Comparison of ENCODE assay signal across 19 mouse cellular contexts in genomic region chr5:5096248-5096915, GRCm38 (mm10).
"Had no signal": no experiment of that assay in that cellular context is flagged by ENCODE, and none has a peak within 500 bp of the region (broad histone marks: within the 10 kb centered on the region; RNA-seq: fewer than 3 reads in every experiment).

No protein-coding gene starts in this region.

- H3K4me3 ChIP-seq: lung, embryonic 15.5 days; megakaryocyte, embryonic 14.5 days; midbrain, embryonic 13.5 days; midbrain, embryonic 15.5 days; neural tube, embryonic 12.5 days had no signal

- H3K9ac ChIP-seq: lung, embryonic 15.5 days; midbrain, embryonic 13.5 days; midbrain, embryonic 15.5 days; neural tube, embryonic 12.5 days had no signal

- H3K27ac ChIP-seq: lung, embryonic 15.5 days; macrophage; midbrain, embryonic 13.5 days; midbrain, embryonic 15.5 days; neural tube, embryonic 12.5 days had no signal

- H3K4me1 ChIP-seq: lung, embryonic 15.5 days; megakaryocyte, embryonic 14.5 days; midbrain, embryonic 15.5 days; neural tube, embryonic 12.5 days had no signal

- H3K36me3 ChIP-seq: lung, embryonic 15.5 days; midbrain, embryonic 13.5 days; midbrain, embryonic 15.5 days; neural tube, embryonic 12.5 days had no signal

- H3K4me2 ChIP-seq: lung, embryonic 15.5 days; midbrain, embryonic 11.5 days; midbrain, embryonic 13.5 days; midbrain, embryonic 15.5 days; neural tube, embryonic 12.5 days had no signal

- DNase-seq: lung, adult 2 months; lung, postnatal 14 days; lung, postnatal 36 days; retina, postnatal 1 day; right cerebral cortex, adult 18-20 months; right cerebral cortex, postnatal 25 days; right cerebral cortex, postnatal 4 days; spleen, adult 18-20 months; thymus, adult 18-20 months; thymus, postnatal 14 days; thymus, postnatal 36 days had no signal

- H3K27me3 ChIP-seq: lung, embryonic 15.5 days; megakaryocyte, embryonic 14.5 days; midbrain, embryonic 13.5 days; midbrain, embryonic 15.5 days; neural tube, embryonic 12.5 days had no signal

- H3K9me3 ChIP-seq: lung, embryonic 15.5 days; megakaryocyte, embryonic 14.5 days; midbrain, embryonic 13.5 days; midbrain, embryonic 15.5 days; neural tube, embryonic 12.5 days had no signal

- ATAC-seq: lung, postnatal 0 days had no signal
